Mouse (Mus musculus) heart, postnatal 36 days (tissue): ENCODE data around the gene Ydjc. TPM values are rescaled to one million over a fixed set of nuclear protein-coding genes. Genes with fewer than 3 reads are reported as not detected.

Experiments used
- DNase-seq, 2 experiments: peaks; one replicate each; pipeline ENCODE4 v3.0.0; 2021 to 2022
- intact Hi-C: fragments of 180-260 bp; cut with DNase I; formaldehyde crosslinking; loops from one replicate; pipeline ENCODE4 v1.15.1; 2025
- total RNA-seq, 2 experiments: library from RNA; stranded (reverse); gene quantifications; 2 replicates each; pipeline ENCODE4 v1.2.3; 2021

The Ydjc gene
- 1 to 10 TPM; 1.6 to 1.7 TPM for total RNA-seq

- intact Hi-C loops, result loop anchor here (5.0 kb wide), 1 partner anchor 128 kb away; no protein-coding TSS in a partner anchor
- DNase-seq, result no peak
Measured at GRCm38 (mm10) chr16:17144339-17144738, at the start of gene Ydjc. Gene Ydjc (plus strand): TSS chr16:17144621.

- intact Hi-C loops, result no loop called here
Measured at GRCm38 (mm10) chr16:17096938-17097337, 47.5 kb upstream of the Ydjc start.

GRCm38 (mm10) chr16:17102630-17103220 is 41.7 kb upstream of the Ydjc start:
- no peak for DNase-seq
- intact Hi-C loops, result no loop called here

More at GRCm38 (mm10) chr16:17096938-17097337, 47.5 kb upstream of the Ydjc start:
- no peak for DNase-seq

GRCm38 (mm10) chr16:17104600-17104999 is 39.8 kb upstream of the Ydjc start:
- DNase-seq, result no peak
- intact Hi-C loops, result no loop called here

GRCm38 (mm10) chr16:17110771-17111743 is 33.4 kb upstream of the Ydjc start, which contains the start of gene Ppil2:
Gene Ppil2 (minus strand): TSS chr16:17111257.
- intact Hi-C loops, result loop anchor here (5.0 kb wide), 1 partner anchor 129 kb away; the partner anchor contains the start of gene Mapk1
- DNase-seq, result peak; percentile 72 to 75

GRCm38 (mm10) chr16:17117309-17117799 is 27.1 kb upstream of the Ydjc start:
- DNase-seq, result no peak
- intact Hi-C loops, result no loop called here

GRCm38 (mm10) chr16:17121569-17121968 is 22.9 kb upstream of the Ydjc start:
- intact Hi-C loops, result no loop called here

GRCm38 (mm10) chr16:17124119-17124870 is 20.1 kb upstream of the Ydjc start:
- no peak for DNase-seq
- intact Hi-C loops, result no loop called here

More at GRCm38 (mm10) chr16:17121569-17121968, 22.9 kb upstream of the Ydjc start:
- no peak for DNase-seq

- intact Hi-C loops, result loop anchor here (5.0 kb wide), 1 partner anchor 167 kb away; no protein-coding TSS in a partner anchor
- peak; percentile 38 to 49 for DNase-seq
Measured at GRCm38 (mm10) chr16:17124871-17125520, 19.4 kb upstream of the Ydjc start, which contains the start of gene 2610318N02Rik. Gene 2610318N02Rik (minus strand): TSS chr16:17125167.

GRCm38 (mm10) chr16:17127292-17127691 is 17.1 kb upstream of the Ydjc start:
- intact Hi-C loops, result loop anchor here (5.0 kb wide), 1 partner anchor 165 kb away; no protein-coding TSS in a partner anchor
- DNase-seq, result peak; percentile 22 to 32

GRCm38 (mm10) chr16:17131191-17132088 is 13.0 kb upstream of the Ydjc start:
- intact Hi-C loops, result loop anchor here (5.0 kb wide), 2 partner anchors 76 to 146 kb away; partner anchors contain the start of genes Rimbp3 and Tmem191c
- peak in 1 of 2 experiments; percentile 20 for DNase-seq

- DNase-seq, result peak; percentile 93 to 94
- intact Hi-C loops, result loop anchor here (5.0 kb wide), 2 partner anchors 75 to 145 kb away; partner anchors contain the start of genes Rimbp3 and Tmem191c
Measured at GRCm38 (mm10) chr16:17132089-17132905, 12.1 kb upstream of the Ydjc start, which contains the start of gene Sdf2l1. Gene Sdf2l1 (minus strand): TSS chr16:17132383.

GRCm38 (mm10) chr16:17132906-17133200 is 11.6 kb upstream of the Ydjc start:
- intact Hi-C loops, result loop anchor here (5.0 kb wide), 2 partner anchors 74 to 144 kb away; partner anchors contain the start of genes Rimbp3 and Tmem191c
- no peak for DNase-seq

- intact Hi-C loops, result no loop called here
- DNase-seq, result no peak
Measured at GRCm38 (mm10) chr16:17137355-17137754, 7.1 kb upstream of the Ydjc start.

- peak; percentile 67 to 70 for DNase-seq
- intact Hi-C loops, result loop anchor here (5.0 kb wide), 1 partner anchor 60 kb away; the partner anchor contains the start of gene Rimbp3
Measured at GRCm38 (mm10) chr16:17146772-17147235, 2.4 kb downstream of the Ydjc start, which contains the start of gene Ccdc116. Gene Ccdc116 (minus strand): TSS chr16:17147229.

GRCm38 (mm10) chr16:17147391-17147929 is 3.0 kb downstream of the Ydjc start:
- intact Hi-C loops, result loop anchor here (5.0 kb wide), 1 partner anchor 60 kb away; the partner anchor contains the start of gene Rimbp3

GRCm38 (mm10) chr16:17148084-17148483 is 3.7 kb downstream of the Ydjc start:
- intact Hi-C loops, result loop anchor here (5.0 kb wide), 1 partner anchor 59 kb away; the partner anchor contains the start of gene Rimbp3
- no peak for DNase-seq

More at GRCm38 (mm10) chr16:17147391-17147929, 3.0 kb downstream of the Ydjc start:
- no peak for DNase-seq
